33 mouse cellular contexts compared by ENCODE assay signal in genomic region chr7:24809041-24809440, GRCm38 (mm10). TPM values are rescaled to one million over a fixed set of nuclear protein-coding genes. Genes with fewer than 3 reads are reported as not detected.
A peak's percentile ranks its signal among the peaks of the same experiment; 100 is the strongest.
DNase-seq lines count a peak whose midpoint lies in the region; ATAC-seq lines count a peak whose summit lies in the region.
"Had no signal": no experiment of that assay in that cellular context is flagged by ENCODE, and none has a peak within 500 bp of the region (broad histone marks: within the 10 kb centered on the region; RNA-seq: fewer than 3 reads in every experiment).

No protein-coding gene starts in this region.

- H3K27me3 ChIP-seq in heart, embryonic 12.5 days (replicated peaks), result no peaks in the 10 kb centered on the region
- no peaks in the 10 kb centered on the region for H3K27me3 ChIP-seq in midbrain, embryonic 14.5 days (ENCODE audit: control insufficient read depth, insufficient read depth, low read length)
- H3K27me3 ChIP-seq: CH12.LX; forebrain, embryonic 13.5 days; heart, embryonic 15.5 days; hindbrain, embryonic 13.5 days had no signal

- no peak overlapping the region for H3K27ac ChIP-seq in heart, embryonic 12.5 days (ENCODE audit: poor library complexity, severe bottlenecking)
- no peak overlapping the region for H3K27ac ChIP-seq in midbrain, embryonic 14.5 days (replicated peaks; ENCODE audit: low read depth, low read length)
- H3K27ac ChIP-seq: forebrain, embryonic 10.5 days; forebrain, embryonic 13.5 days; heart, embryonic 15.5 days; hindbrain, embryonic 10.5 days; hindbrain, embryonic 13.5 days had no signal

- no peaks in the 10 kb centered on the region for H3K36me3 ChIP-seq in heart, embryonic 12.5 days
- no peaks in the 10 kb centered on the region for H3K36me3 ChIP-seq in midbrain, embryonic 14.5 days (ENCODE audit: control insufficient read depth, insufficient read depth, low read length)
- H3K36me3 ChIP-seq: forebrain, embryonic 10.5 days; G1E; heart, embryonic 15.5 days; hindbrain, embryonic 10.5 days; hindbrain, embryonic 13.5 days had no signal

- DNase-seq in heart, adult 11 months, result peak; percentile 65
- DNase-seq in ES-CJ7 (ENCODE audit: low read depth, low spot score), result peak; percentile 95
- peak; percentile 12 for DNase-seq in T-cell, adult 2 months (ENCODE audit: low spot score)
- peak; percentile 62 for DNase-seq in naive thymus-derived CD4-positive, alpha-beta T cell, adult 2 months (ENCODE audit: low read depth)
- no peak for DNase-seq in kidney, postnatal 4 days
- no peak for DNase-seq in midbrain, embryonic 14.5 days
- DNase-seq: adrenal gland, adult 2 months; adrenal gland, postnatal 14 days; cerebellum, adult 11 months; cerebellum, adult 2 months; cerebellum, postnatal 10 days; cerebellum, postnatal 36 days; gastrocnemius, postnatal 10 days; gastrocnemius, postnatal 36 days; heart, postnatal 10 days; heart, postnatal 36 days had no signal

- WGBS in heart, embryonic 12.5 days, result 34% methylated on average over 2 of the region's 2 CpGs
- WGBS in midbrain, embryonic 14.5 days, result 28% methylated on average over 2 of the region's 2 CpGs

- ATAC-seq in heart, embryonic 12.5 days (ENCODE audit: insufficient number of reproducible peaks, low FRiP score), result no peak
- no peak for ATAC-seq in monocyte, adult 5-6 weeks (replicated peaks; ENCODE audit: insufficient number of reproducible peaks, low FRiP score, low TSS enrichment, poor library complexity, severe bottlenecking)
- no peak for ATAC-seq in midbrain, embryonic 14.5 days (ENCODE audit: low FRiP score, low TSS enrichment)
- ATAC-seq: forebrain, embryonic 13.5 days; forebrain, embryonic 16.5 days; hindbrain, embryonic 16.5 days; intestine, postnatal 0 days; Patski had no signal

- no peaks in the 10 kb centered on the region for H3K9me3 ChIP-seq in heart, embryonic 12.5 days (replicated peaks)
- no peaks in the 10 kb centered on the region for H3K9me3 ChIP-seq in midbrain, embryonic 14.5 days (ENCODE audit: control insufficient read depth, low read length)
- H3K9me3 ChIP-seq: forebrain, embryonic 10.5 days; forebrain, embryonic 13.5 days; G1E; heart, embryonic 15.5 days; hindbrain, embryonic 10.5 days; hindbrain, embryonic 13.5 days had no signal

- no peak overlapping the region for H3K4me2 ChIP-seq in heart, embryonic 12.5 days
- H3K4me2 ChIP-seq in midbrain, embryonic 14.5 days (ENCODE audit: low read length), result no peak overlapping the region
- H3K4me2 ChIP-seq: forebrain, embryonic 13.5 days; heart, embryonic 11.5 days; heart, embryonic 15.5 days; hindbrain, embryonic 13.5 days had no signal

- H3K4me3 ChIP-seq in heart, embryonic 12.5 days, result no peak overlapping the region
- no peak overlapping the region for H3K4me3 ChIP-seq in midbrain, embryonic 14.5 days (replicated peaks; ENCODE audit: low read depth, low read length)
- H3K4me3 ChIP-seq: forebrain, embryonic 10.5 days; forebrain, embryonic 13.5 days; heart, embryonic 15.5 days; hindbrain, embryonic 10.5 days; hindbrain, embryonic 13.5 days had no signal

- H3K9ac ChIP-seq in heart, embryonic 12.5 days, result no peak overlapping the region
- no peak overlapping the region for H3K9ac ChIP-seq in midbrain, embryonic 14.5 days (replicated peaks; ENCODE audit: low read length)
- H3K9ac ChIP-seq: forebrain, embryonic 13.5 days; heart, embryonic 15.5 days; hindbrain, embryonic 13.5 days had no signal

- no peaks in the 10 kb centered on the region for H3K4me1 ChIP-seq in heart, embryonic 12.5 days (replicated peaks)
- no peaks in the 10 kb centered on the region for H3K4me1 ChIP-seq in midbrain, embryonic 14.5 days (ENCODE audit: control insufficient read depth, insufficient read depth, low read length)
- H3K4me1 ChIP-seq: forebrain, embryonic 13.5 days; heart, embryonic 15.5 days; hindbrain, embryonic 13.5 days had no signal

RNA-seq across cellular contexts. Expression of gene Ceacam10, which starts 32.0 kb away (rescaled TPM):
- not detected in 2 replicates for polyA plus RNA-seq in heart, embryonic 12.5 days (2016; fragmentation: Nextera tagmentation; extraction: Ambion mirVana)
- not detected in 3 replicates for total RNA-seq in monocyte, adult 5-6 weeks (2017)
- polyA plus RNA-seq in midbrain, embryonic 14.5 days (2014; fragmentation: Nextera tagmentation; extraction: Ambion mirVana), result not detected in 2 replicates
- total RNA-seq: adrenal gland, adult 2 months; gastrocnemius, adult 18-20 months; gastrocnemius, postnatal 10 days; gastrocnemius, postnatal 36 days; heart, adult 8-10 months; heart, postnatal 10 days; heart, postnatal 36 days had no signal
- polyA plus RNA-seq: adrenal gland, adult 2 months; forebrain, embryonic 10.5 days; forebrain, embryonic 13.5 days; forebrain, embryonic 16.5 days; G1E; heart, embryonic 11.5 days; hindbrain, embryonic 10.5 days; hindbrain, embryonic 13.5 days; Patski had no signal

RNA-seq across cellular contexts. Expression of gene Cd177, which starts 48.9 kb away (rescaled TPM):
- polyA plus RNA-seq in heart, embryonic 12.5 days (2016; fragmentation: Nextera tagmentation; extraction: Ambion mirVana), result 0.06 TPM in 1 of 2 replicates, not detected in the other
- 1.9 to 6.7 TPM (median 5.2 TPM) in 3 replicates for total RNA-seq in monocyte, adult 5-6 weeks (2017)
- 0.24 and 1.2 TPM in 2 replicates for polyA plus RNA-seq in midbrain, embryonic 14.5 days (2014; fragmentation: Nextera tagmentation; extraction: Ambion mirVana)
- total RNA-seq: CH12.LX; G1E; gastrocnemius, adult 18-20 months; gastrocnemius, postnatal 36 days had no signal
- polyA plus RNA-seq: adrenal gland, adult 2 months; embryonic facial prominence, embryonic 11.5 days; forebrain, embryonic 10.5 days; hindbrain, embryonic 10.5 days had no signal

RNA-seq across cellular contexts. Expression of gene Gm9844, which starts 53.0 kb away (rescaled TPM):
- polyA plus RNA-seq in heart, embryonic 12.5 days (2016; fragmentation: Nextera tagmentation; extraction: Ambion mirVana), result 12.6 and 13.6 TPM in 2 replicates
- total RNA-seq in monocyte, adult 5-6 weeks (2017), result 16.3 to 23.7 TPM (median 19.1 TPM) in 3 replicates
- polyA plus RNA-seq in midbrain, embryonic 14.5 days (2014; fragmentation: Nextera tagmentation; extraction: Ambion mirVana), result 36.2 and 58.3 TPM in 2 replicates
- total RNA-seq: G1E; gastrocnemius, adult 18-20 months; gastrocnemius, postnatal 36 days; heart, adult 8-10 months; heart, postnatal 36 days had no signal
- polyA plus RNA-seq: adrenal gland, adult 2 months had no signal

Comparison
In these comparisons a context has a peak if more than half of its experiments do, and no peak if none do; other contexts are left out.
1. DNase-seq: peak in heart, adult 11 months (single experiment), ES-CJ7 (single experiment), T-cell, adult 2 months (single experiment) and naive thymus-derived CD4-positive, alpha-beta T cell, adult 2 months (single experiment); none in kidney, postnatal 4 days (0 of 2) and midbrain, embryonic 14.5 days (single experiment).